Mouse (Mus musculus) testis, adult 2 months (tissue): ENCODE results near the gene Elp5. TPM values are rescaled to one million over a fixed set of nuclear protein-coding genes. Genes with fewer than 3 reads are reported as not detected.

Source experiments
- H3K27ac ChIP-seq: fragments of 200-500 bp; 2 replicates; pipeline ENCODE4 v1.5.1; 2012; ENCODE audit warnings: low read depth, low read length; ENCODE audit not compliant: control insufficient read depth, insufficient read depth
- H3K27me3 ChIP-seq: fragments of 200-500 bp; 2 replicates; pipeline ENCODE4 v1.6.1; 2012; ENCODE audit warnings: mild to moderate bottlenecking, low read length, moderate library complexity; ENCODE audit not compliant: control insufficient read depth, insufficient read depth
- H3K36me3 ChIP-seq: fragments of 200-500 bp; 2 replicates; pipeline ENCODE4 v1.6.1; 2012; ENCODE audit warnings: mild to moderate bottlenecking, low read length; ENCODE audit not compliant: control insufficient read depth, insufficient read depth
- H3K4me1 ChIP-seq: fragments of 200-500 bp; 2 replicates; pipeline ENCODE4 v1.6.1; 2012; ENCODE audit warnings: low read length; ENCODE audit not compliant: control insufficient read depth, insufficient read depth
- H3K4me3 ChIP-seq: fragments of 200-500 bp; 2 replicates; pipeline ENCODE4 v1.5.1; 2012; ENCODE audit warnings: low read depth, mild to moderate bottlenecking, low read length, moderate library complexity, mixed read lengths; ENCODE audit not compliant: control insufficient read depth
- CTCF ChIP-seq: fragments of 200-500 bp; IDR thresholded peaks from 2 replicates; pipeline ENCODE4 v1.5.1; 2012; ENCODE audit warnings: low read depth, mild to moderate bottlenecking, inconsistent platforms, low read length, moderate library complexity; ENCODE audit not compliant: control insufficient read depth, insufficient read depth, insufficient replicate concordance
- POLR2A ChIP-seq: fragments of 200-500 bp; IDR thresholded peaks from 2 replicates; pipeline ENCODE4 v1.6.1; 2012; ENCODE audit warnings: low read depth, mild to moderate bottlenecking, inconsistent platforms, low read length, moderate library complexity; ENCODE audit not compliant: control insufficient read depth
- polyA plus RNA-seq: library from polyadenylated mRNA; depleted of rRNA; stranded (reverse); fragments of >200 nt; gene quantifications from 2 replicates; pipeline ENCODE4 v1.2.3, GENCODE M21; 2012

Elp5 gene
- polyA plus RNA-seq, 1 experiment: 226 TPM

GRCm38 (mm10) chr11:70014051-70014450 lies 31.7 kb upstream of the Elp5 start:
- Histone ChIP-seq H3K4me3 (no peak overlapping the region), H3K27me3 (no peaks in the 10 kb centered on the region), H3K4me1 (peaks cover 14% of the 10 kb centered on the region), H3K27ac (no peak overlapping the region), H3K36me3 (peaks cover 2% of the 10 kb centered on the region)
- no peak for TF ChIP-seq POLR2A
- no peak for TF ChIP-seq CTCF

- H3K4me1 ChIP-seq: peaks cover 11% of the 10 kb centered on the region
- no peak overlapping the region for H3K27ac ChIP-seq
- H3K36me3 ChIP-seq: peaks cover 4% of the 10 kb centered on the region
- H3K4me3 ChIP-seq: no peak overlapping the region
- no peak for TF ChIP-seq POLR2A
- TF ChIP-seq CTCF: no peak
- no peaks in the 10 kb centered on the region for H3K27me3 ChIP-seq
Measured at GRCm38 (mm10) chr11:70013408-70013807, 31.1 kb upstream of the Elp5 start.

- H3K27me3 ChIP-seq: no peaks in the 10 kb centered on the region
- peaks cover 9% of the 10 kb centered on the region for H3K4me1 ChIP-seq
- no peak for TF ChIP-seq CTCF
- TF ChIP-seq POLR2A: no peak
- H3K27ac ChIP-seq: no peak overlapping the region
- H3K36me3 ChIP-seq: peaks cover 5% of the 10 kb centered on the region
- no peak overlapping the region for H3K4me3 ChIP-seq
Measured at GRCm38 (mm10) chr11:70012931-70013330, 30.6 kb upstream of the Elp5 start.

- TF ChIP-seq CTCF (no peak), POLR2A (no peak)
- Histone ChIP-seq H3K4me1 (peaks cover 9% of the 10 kb centered on the region), H3K4me3 (no peak overlapping the region), H3K36me3 (peaks cover 6% of the 10 kb centered on the region), H3K27ac (no peak overlapping the region), H3K27me3 (no peaks in the 10 kb centered on the region)
Measured at GRCm38 (mm10) chr11:70010961-70011360, 28.6 kb upstream of the Elp5 start.

GRCm38 (mm10) chr11:70010548-70010947 lies 28.2 kb upstream of the Elp5 start:
- peaks cover 6% of the 10 kb centered on the region for H3K36me3 ChIP-seq
- no peak overlapping the region for H3K4me3 ChIP-seq
- H3K27ac ChIP-seq: no peak overlapping the region
- H3K27me3 ChIP-seq: no peaks in the 10 kb centered on the region
- H3K4me1 ChIP-seq: peaks cover 9% of the 10 kb centered on the region
- no peak for TF ChIP-seq POLR2A
- no peak for TF ChIP-seq CTCF

GRCm38 (mm10) chr11:70010033-70010432 lies 27.7 kb upstream of the Elp5 start:
- H3K4me1 ChIP-seq: peaks cover 7% of the 10 kb centered on the region
- TF ChIP-seq CTCF (no peak), POLR2A (no peak)
- no peak overlapping the region for H3K27ac ChIP-seq
- H3K27me3 ChIP-seq: no peaks in the 10 kb centered on the region
- H3K4me3 ChIP-seq: no peak overlapping the region
- H3K36me3 ChIP-seq: peaks cover 6% of the 10 kb centered on the region

- no peak; the same call in 1 of the 2 replicates for TF ChIP-seq CTCF
- no peak for TF ChIP-seq POLR2A
- Histone ChIP-seq H3K27me3 (no peaks in the 10 kb centered on the region), H3K4me3 (no peak overlapping the region), H3K27ac (no peak overlapping the region), H3K36me3 (peaks cover 6% of the 10 kb centered on the region), H3K4me1 (no peaks in the 10 kb centered on the region; the same call in 1 of the 2 replicates)
Measured at GRCm38 (mm10) chr11:70005521-70005920, 23.2 kb upstream of the Elp5 start.

- H3K27me3 ChIP-seq: no peaks in the 10 kb centered on the region
- H3K36me3 ChIP-seq: peaks cover 3% of the 10 kb centered on the region
- TF ChIP-seq CTCF (no peak), POLR2A (no peak)
- no peak overlapping the region for H3K27ac ChIP-seq
- H3K4me3 ChIP-seq: no peak overlapping the region
- peaks cover 18% of the 10 kb centered on the region for H3K4me1 ChIP-seq
Measured at GRCm38 (mm10) chr11:70002471-70002870, 20.2 kb upstream of the Elp5 start.
